Mouse (Mus musculus) naive thymus-derived CD4-positive, alpha-beta T cell, adult 2 months (primary cell): Measurements from ENCODE around the gene Lins1.

ENCODE experiments used
- DNase-seq: peaks from one replicate; pipeline ENCODE4 v3.0.0-alpha.2; 2011; ENCODE audit warnings: low read depth

Gene Lins1

DNA sequence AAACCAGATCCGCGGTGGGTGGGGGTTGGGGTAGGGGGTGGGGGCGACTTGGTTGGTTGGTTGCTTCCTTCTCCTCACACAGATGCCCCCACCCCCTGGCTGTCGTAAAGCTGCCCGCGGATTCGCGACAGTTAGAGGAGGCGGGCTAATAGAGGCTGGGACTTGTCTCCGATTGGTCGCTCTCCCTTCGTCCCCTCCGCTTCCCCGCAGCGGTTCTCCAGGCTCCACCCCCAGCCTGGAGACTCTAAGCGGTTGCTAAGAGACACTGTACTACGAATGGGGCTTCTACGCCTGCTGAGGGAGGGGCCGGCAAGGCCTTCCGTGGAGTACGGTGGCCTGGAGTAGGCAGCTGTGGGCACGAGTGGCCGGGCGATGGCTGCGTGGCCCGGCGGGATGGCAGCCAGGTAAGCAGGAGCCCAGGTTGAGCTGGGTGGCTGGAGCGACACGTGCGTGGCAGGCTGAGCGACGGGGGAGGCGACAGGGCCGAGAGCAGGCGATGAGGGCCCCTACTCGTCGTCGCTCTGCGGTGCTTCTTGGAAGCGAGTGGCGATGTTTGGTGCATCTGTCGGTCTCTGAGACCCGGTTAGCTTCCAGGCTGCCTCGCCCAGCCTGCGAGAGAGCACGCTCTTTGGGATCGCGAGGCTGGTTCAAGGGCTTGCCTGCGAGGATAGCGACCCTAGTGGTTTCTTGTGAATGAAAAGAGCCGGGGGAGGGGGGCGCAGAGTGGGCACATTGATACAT is at the start of gene Lins1:
TSS of gene Lins1 (plus strand) at position 270 of the 741 bp plus-strand sequence.
- peak; percentile 98 for DNase-seq

DNA sequence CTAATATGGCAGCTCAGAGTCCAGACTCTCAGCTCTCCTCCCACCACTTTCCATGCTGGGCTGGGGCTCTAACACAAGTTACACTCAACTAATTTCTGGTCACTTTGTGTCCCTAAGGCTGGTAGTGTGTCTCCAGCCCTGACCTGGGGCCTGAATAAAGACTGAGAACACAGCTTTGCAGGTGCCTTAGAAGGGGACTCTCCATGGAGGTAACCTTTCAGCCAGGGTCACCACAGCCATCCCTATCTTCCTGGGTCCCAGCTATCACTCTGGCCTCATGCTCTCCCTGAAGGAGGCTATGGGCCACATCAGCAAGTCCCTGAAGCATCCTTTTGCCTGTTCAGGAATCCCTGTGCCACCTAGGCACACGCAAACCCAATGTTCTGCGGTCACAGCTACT is 44.0 kb upstream of the Lins1 start:
- no peak for DNase-seq

GRCm38 (mm10) chr7:66649181-66649580 is 40.5 kb upstream of the Lins1 start:
- no peak for DNase-seq

- DNase-seq, result no peak
These were observed 38.8 kb upstream of the Lins1 start for GRCm38 (mm10) chr7:66650883-66651282.

DNA sequence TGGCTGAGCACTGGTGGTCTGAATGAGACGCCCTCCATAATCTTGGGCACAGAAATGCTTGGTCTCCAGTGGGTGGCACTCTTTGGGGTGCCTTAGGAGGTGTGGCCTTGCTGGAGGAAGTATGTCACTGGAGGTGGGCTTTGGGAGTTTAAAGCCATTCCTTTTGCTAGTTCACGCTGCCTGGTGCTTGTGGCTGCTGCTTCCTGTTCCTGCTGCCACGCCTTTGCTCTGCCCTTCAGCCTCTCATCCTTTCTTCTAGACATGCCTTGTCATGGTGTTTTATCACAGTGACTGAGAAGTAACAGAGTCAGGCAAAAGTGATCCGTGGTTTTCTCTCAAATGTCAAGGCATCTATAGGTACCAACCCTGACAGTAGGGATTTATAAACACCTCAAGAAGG is 37.5 kb upstream of the Lins1 start:
- DNase-seq, result peak; percentile 36

- DNase-seq, result no peak
These were observed 36.1 kb upstream of the Lins1 start for GRCm38 (mm10) chr7:66653596-66653995.

- no peak for DNase-seq
These were observed 34.2 kb upstream of the Lins1 start for GRCm38 (mm10) chr7:66655471-66655870.

GRCm38 (mm10) chr7:66660291-66660690 is 29.4 kb upstream of the Lins1 start:
- no peak for DNase-seq

DNA sequence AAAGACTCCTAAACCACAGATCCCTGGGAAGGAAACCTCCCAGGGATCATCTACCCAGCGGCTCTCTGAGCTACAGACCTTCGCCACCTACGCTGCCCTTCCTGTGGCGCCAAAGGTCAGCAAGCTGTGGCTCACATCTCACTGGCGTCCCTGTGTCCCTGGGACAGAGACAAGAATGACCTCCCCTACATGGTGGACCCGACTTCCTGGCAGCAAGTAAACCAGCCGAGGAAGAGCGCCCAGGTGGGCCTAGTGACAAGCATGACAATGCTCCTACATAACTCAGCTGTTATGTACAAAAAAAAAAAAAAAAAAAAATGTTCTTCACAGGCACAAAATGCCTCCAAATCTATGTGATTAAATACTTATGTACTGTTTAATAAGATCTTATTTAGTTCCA is 28.7 kb upstream of the Lins1 start:
- no peak for DNase-seq

- DNase-seq, result peak; percentile 89
These were observed 28.1 kb upstream of the Lins1 start for GRCm38 (mm10) chr7:66661572-66661971.

DNA sequence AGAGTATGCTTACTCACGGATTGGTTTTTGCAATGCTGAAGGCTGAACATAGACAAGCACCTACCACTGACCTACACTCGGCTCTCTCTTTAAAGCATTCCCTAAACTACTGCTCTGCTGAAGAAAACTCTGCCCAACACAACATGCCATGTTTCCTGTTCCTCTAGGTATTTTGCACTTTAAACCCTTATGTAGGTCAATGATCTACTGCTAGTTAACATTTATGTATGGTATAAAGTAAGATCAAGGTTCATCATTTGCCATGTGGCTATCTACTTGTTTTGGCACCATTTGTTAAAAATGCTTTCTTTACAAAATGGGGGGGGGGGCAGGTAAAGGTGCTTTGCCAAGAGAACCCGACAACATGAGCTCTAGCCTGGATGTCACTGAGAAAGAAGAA is 26.1 kb upstream of the Lins1 start:
- no peak for DNase-seq

GRCm38 (mm10) chr7:66667064-66667463 is 22.6 kb upstream of the Lins1 start:
- DNase-seq, result no peak

- no peak for DNase-seq
These were observed 13.9 kb upstream of the Lins1 start for GRCm38 (mm10) chr7:66675800-66676199.

DNA sequence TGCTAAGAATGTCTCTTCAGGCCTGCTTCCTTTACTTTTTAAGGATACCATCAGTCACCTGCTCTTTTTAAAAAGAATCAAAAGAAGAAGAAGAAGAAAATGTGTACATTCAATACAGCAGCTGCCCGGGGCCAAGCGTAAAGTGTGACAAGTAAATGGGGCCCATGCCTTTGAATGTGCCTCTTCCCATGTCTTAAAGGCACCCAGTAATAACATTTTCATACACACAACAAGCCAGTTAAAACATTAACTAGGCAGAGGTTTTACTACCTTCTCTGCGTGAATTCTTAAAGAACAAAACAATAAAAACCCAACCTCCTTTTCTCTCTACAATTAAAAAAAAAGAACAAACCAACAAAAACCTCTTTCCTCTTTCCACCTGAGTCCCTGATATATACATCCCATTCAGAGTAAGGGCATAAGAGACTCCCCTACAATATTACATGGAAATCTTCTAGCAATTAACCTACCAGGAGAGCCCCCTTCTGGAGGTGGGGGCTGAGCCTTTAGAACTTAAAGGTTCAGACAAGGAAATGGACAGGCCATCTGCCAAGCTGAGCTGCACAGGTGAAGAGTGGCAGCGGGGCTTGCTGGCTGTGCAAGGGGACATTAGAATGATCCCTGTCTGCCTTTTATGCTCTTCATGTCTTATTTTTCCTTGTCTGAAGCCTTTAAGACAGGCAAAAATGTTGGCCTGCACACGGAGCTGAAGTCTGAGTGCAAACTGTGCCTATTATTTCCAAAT is 7.4 kb upstream of the Lins1 start:
- DNase-seq, result no peak

GRCm38 (mm10) chr7:66688721-66689120 is 968 bp upstream of the Lins1 start:
- no peak for DNase-seq

DNA sequence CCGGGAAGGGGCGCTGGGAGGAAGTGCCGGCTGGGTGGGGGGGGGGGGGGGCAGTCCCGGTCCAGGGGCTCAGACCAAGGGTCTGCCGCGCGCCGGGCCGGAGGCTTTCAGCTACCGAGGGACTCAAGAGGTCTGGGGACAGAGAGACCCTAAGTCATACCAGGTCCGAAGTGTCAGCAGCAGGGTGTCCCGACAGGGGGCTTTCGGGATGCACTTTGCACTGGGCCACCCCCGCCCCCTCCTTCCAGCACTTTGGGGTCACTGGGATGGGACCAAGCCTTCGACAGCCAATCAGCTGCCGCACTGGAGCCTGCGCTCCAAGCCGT is 432 bp upstream of the Lins1 start, which contains the start of gene Asb7:
TSS of gene Asb7 (minus strand) at position 303 of the 326 bp plus-strand sequence.
- no peak for DNase-seq

DNA sequence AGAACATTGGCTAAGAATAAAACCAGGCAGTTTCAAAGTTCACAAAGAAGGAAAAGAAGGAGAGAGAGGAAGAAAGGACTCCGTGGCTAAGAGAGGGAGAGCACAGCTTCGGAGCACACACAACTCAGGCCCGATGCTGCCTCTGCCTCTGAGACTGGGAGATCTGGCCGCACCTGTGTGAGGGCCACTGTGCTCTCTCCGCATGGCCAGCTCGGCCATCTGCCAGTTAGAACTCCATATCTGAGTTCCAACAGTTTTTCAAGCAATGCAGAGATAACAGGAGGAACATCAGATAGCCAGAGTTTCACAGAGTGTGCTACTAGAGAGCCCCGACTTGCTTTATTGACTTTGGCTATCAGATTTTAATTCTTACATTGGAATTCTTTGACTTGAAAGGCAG is 4.8 kb downstream of the Lins1 start:
- no peak for DNase-seq

- no peak for DNase-seq
These were observed 13.0 kb downstream of the Lins1 start for GRCm38 (mm10) chr7:66702721-66703120.

GRCm38 (mm10) chr7:66704631-66705030 is 14.9 kb downstream of the Lins1 start:
- DNase-seq, result no peak

DNA sequence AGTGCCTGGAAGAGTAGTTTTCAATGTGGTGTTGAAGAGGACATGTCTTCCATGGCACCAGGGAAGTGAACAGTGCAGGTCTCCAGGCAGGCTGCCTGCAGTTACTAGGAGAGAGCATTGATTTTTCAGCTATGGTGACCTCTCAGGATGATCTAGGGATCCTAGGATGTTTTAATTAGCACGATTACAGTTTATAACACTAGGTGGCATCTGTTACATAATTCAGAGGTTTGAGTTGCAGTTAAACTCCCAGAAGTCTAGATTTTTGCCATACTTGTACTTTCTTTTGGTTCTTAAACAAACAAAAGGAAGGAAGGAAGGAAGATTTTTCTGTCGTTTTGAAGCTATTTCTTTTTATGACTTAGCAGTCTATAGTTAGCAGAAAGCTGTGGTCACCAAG is 21.5 kb downstream of the Lins1 start:
- DNase-seq, result no peak

DNA sequence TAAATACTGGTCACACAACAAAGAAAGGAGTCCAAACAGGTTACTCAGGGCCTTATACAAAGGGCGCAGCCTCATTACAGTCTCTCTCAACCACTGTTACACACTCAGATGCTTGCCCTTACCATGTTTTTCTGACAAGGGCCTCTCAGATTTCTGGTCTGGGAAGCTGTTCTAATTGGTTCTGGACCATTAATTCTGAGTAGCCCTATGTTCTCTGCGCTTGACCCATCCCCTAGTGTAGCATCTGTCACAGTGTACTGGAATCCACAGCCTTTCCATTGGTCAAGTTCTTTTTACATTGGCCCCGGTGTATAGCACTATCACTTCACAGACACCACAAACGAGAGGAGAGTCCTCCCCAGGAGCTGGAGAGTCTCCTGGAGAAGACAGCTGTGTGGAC is 34.8 kb downstream of the Lins1 start:
- DNase-seq, result no peak

GRCm38 (mm10) chr7:66724954-66725353 is 35.3 kb downstream of the Lins1 start:
- DNase-seq, result peak; percentile 45

DNA sequence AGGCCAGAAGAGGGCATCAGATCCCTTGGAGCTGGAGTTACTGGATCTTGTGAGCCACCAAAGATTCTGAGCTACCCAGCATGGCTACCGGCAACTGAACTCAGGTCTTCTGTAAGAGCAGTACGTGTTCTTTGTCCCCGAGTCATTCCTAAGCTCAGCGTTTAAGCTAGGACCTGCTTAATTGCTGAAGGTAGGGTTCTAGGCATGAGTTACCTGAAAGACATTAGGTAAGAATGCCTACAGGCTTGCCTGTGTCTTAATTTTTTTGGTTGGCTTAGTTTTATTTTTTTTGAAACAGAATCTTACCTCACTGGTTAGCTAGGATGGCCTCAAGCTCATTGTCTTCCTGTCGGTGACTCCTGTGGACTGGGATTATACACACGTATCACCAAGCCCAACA is 38.4 kb downstream of the Lins1 start:
- DNase-seq, result no peak

- DNase-seq, result no peak
These were observed 39.5 kb downstream of the Lins1 start for GRCm38 (mm10) chr7:66729232-66729631.
